Mouse (Mus musculus): Measurements from ENCODE around the gene Mecom. TPM values are rescaled to one million over a fixed set of nuclear protein-coding genes. Genes with fewer than 3 reads are reported as not detected.
A peak's percentile ranks its signal among the peaks of the same experiment; 100 is the strongest.

Mecom gene
- polyA plus RNA-seq, 1 experiment from 2014 or later: 38.7 TPM

DNA sequence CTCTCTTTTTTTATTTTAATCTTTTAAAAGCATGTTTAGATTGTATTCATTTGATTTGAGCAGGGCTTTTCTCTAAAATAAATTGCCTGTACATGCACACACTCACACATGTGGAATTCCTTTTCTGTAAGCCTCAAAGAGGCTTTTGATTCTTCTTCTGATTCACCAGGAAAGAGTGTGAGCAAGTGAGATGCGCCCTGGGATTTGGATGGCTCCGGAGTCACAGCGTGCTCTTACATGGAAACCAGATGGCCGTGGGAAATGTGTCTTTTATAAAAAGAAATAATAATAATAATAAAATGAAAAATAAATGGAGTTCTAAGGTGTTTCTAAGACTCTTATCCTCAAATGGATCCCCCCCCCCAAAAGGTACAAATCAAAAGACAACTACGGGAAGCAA is 349.6 kb downstream of the Mecom start:
- WGBS: 81% methylated on average over 5 of the region's 5 CpGs
- no peaks in the 10 kb centered on the region for H3K9me3 ChIP-seq (replicated peaks)
- H3K36me3 ChIP-seq: no peaks in the 10 kb centered on the region
- H3K4me1 ChIP-seq (replicated peaks): 0 out of 2 replicates have a peak, but pooled peaks cover 2% of the 10 kb centered on the region
- no peak overlapping the region for H3K27ac ChIP-seq (ENCODE audit: poor library complexity, severe bottlenecking)
- no peak for ATAC-seq (ENCODE audit: insufficient number of reproducible peaks, low FRiP score)
- H3K4me3 ChIP-seq: no peak overlapping the region
- H3K27me3 ChIP-seq (replicated peaks): no peaks in the 10 kb centered on the region
- H3K4me2 ChIP-seq: no peak overlapping the region
- no peak overlapping the region for H3K9ac ChIP-seq

- no peak for ATAC-seq (ENCODE audit: insufficient number of reproducible peaks, low FRiP score)
- Histone ChIP-seq H3K4me1 (replicated peaks) (peaks cover 6% of the 10 kb centered on the region), H3K36me3 (no peaks in the 10 kb centered on the region), H3K9ac (no peak overlapping the region), H3K27me3 (replicated peaks) (no peaks in the 10 kb centered on the region), H3K9me3 (replicated peaks) (no peaks in the 10 kb centered on the region), H3K4me3 (no peak overlapping the region), H3K4me2 (no peak overlapping the region), H3K27ac (ENCODE audit: poor library complexity, severe bottlenecking) (no peak overlapping the region)
- 87% methylated on average over 3 of the region's 3 CpGs for WGBS
Observed at GRCm38 (mm10) chr3:30195186-30195585, 352.6 kb downstream of the Mecom start.

- Histone ChIP-seq H3K36me3 (no peaks in the 10 kb centered on the region), H3K27ac (ENCODE audit: poor library complexity, severe bottlenecking) (no peak overlapping the region), H3K27me3 (replicated peaks) (no peaks in the 10 kb centered on the region), H3K4me3 (no peak overlapping the region), H3K4me1 (replicated peaks) (peaks cover 18% of the 10 kb centered on the region), H3K9ac (no peak overlapping the region), H3K4me2 (peak overlapping the region; percentile 28; the same call in 1 of the 2 replicates), H3K9me3 (replicated peaks) (no peaks in the 10 kb centered on the region)
- WGBS: 31% methylated on average over 12 of the region's 12 CpGs
- ATAC-seq (ENCODE audit: insufficient number of reproducible peaks, low FRiP score): no peak
Observed at GRCm38 (mm10) chr3:30192294-30193007, 355.4 kb downstream of the Mecom start.

- H3K9ac ChIP-seq: no peak overlapping the region
- peak overlapping the region; percentile 44; the same call in 1 of the 2 replicates for H3K27ac ChIP-seq (ENCODE audit: poor library complexity, severe bottlenecking)
- H3K4me1 ChIP-seq (replicated peaks): peaks cover 18% of the 10 kb centered on the region
- 67% methylated on average over 2 of the region's 2 CpGs for WGBS
- H3K9me3 ChIP-seq (replicated peaks): no peaks in the 10 kb centered on the region
- no peaks in the 10 kb centered on the region for H3K27me3 ChIP-seq (replicated peaks)
- H3K36me3 ChIP-seq: no peaks in the 10 kb centered on the region
- no peak overlapping the region for H3K4me2 ChIP-seq
- ATAC-seq (ENCODE audit: insufficient number of reproducible peaks, low FRiP score): no peak
- H3K4me3 ChIP-seq: no peak overlapping the region
Observed at GRCm38 (mm10) chr3:30189325-30189724, 358.5 kb downstream of the Mecom start.

- no peaks in the 10 kb centered on the region for H3K36me3 ChIP-seq
- peaks cover 18% of the 10 kb centered on the region for H3K4me1 ChIP-seq (replicated peaks)
- no peak overlapping the region for H3K9ac ChIP-seq
- no peak overlapping the region for H3K4me2 ChIP-seq
- H3K27ac ChIP-seq (ENCODE audit: poor library complexity, severe bottlenecking): peak overlapping the region; percentile 39
- ATAC-seq (ENCODE audit: insufficient number of reproducible peaks, low FRiP score): no peak
- no peak overlapping the region for H3K4me3 ChIP-seq
- no peaks in the 10 kb centered on the region for H3K9me3 ChIP-seq (replicated peaks)
- 50% methylated on average over 5 of the region's 5 CpGs for WGBS
- H3K27me3 ChIP-seq (replicated peaks): no peaks in the 10 kb centered on the region
Observed at GRCm38 (mm10) chr3:30187812-30188469, 359.9 kb downstream of the Mecom start.

- no peak for ATAC-seq (ENCODE audit: insufficient number of reproducible peaks, low FRiP score)
- H3K4me2 ChIP-seq: no peak overlapping the region
- H3K9me3 ChIP-seq (replicated peaks): no peaks in the 10 kb centered on the region
- no peak overlapping the region for H3K4me3 ChIP-seq
- no peak overlapping the region for H3K9ac ChIP-seq
- H3K27ac ChIP-seq (ENCODE audit: poor library complexity, severe bottlenecking): no peak overlapping the region
- H3K27me3 ChIP-seq (replicated peaks): no peaks in the 10 kb centered on the region
- 85% methylated on average over 8 of the region's 8 CpGs for WGBS
- no peaks in the 10 kb centered on the region for H3K36me3 ChIP-seq
- no peaks in the 10 kb centered on the region for H3K4me1 ChIP-seq (replicated peaks)
Observed at GRCm38 (mm10) chr3:30181807-30182481, 365.9 kb downstream of the Mecom start.

- no peak overlapping the region for H3K9ac ChIP-seq
- no peak for ATAC-seq (ENCODE audit: insufficient number of reproducible peaks, low FRiP score)
- no peak overlapping the region for H3K4me2 ChIP-seq
- H3K36me3 ChIP-seq: no peaks in the 10 kb centered on the region
- no peaks in the 10 kb centered on the region for H3K4me1 ChIP-seq (replicated peaks)
- WGBS: 75% methylated on average over 5 of the region's 5 CpGs
- no peak overlapping the region for H3K4me3 ChIP-seq
- no peaks in the 10 kb centered on the region for H3K27me3 ChIP-seq (replicated peaks)
- H3K9me3 ChIP-seq (replicated peaks): no peaks in the 10 kb centered on the region
- no peak overlapping the region for H3K27ac ChIP-seq (ENCODE audit: poor library complexity, severe bottlenecking)
Observed at GRCm38 (mm10) chr3:30176615-30177014, 371.2 kb downstream of the Mecom start.

DNA sequence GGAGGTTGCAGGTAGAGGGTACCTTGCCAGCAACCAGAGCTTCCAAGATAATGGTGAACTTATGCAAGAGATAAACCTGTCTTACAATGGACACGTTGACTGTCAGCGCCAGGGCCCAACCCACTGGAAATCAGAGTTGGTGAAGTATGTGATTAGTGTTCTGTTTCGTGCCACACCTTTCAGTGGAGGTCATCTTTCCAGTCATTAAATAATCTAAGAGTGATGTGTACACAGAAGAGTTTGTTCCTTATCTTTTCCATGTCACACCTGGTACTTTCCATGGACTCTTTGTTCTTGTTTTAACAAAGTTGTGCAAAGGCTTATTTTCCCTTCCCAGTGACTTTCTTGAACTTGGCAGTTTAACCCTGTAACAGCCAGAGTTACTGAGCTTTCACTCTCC is 374.0 kb downstream of the Mecom start:
- no peak overlapping the region for H3K4me3 ChIP-seq
- no peak overlapping the region for H3K9ac ChIP-seq
- 56% methylated on average over 3 of the region's 3 CpGs for WGBS
- no peak overlapping the region for H3K27ac ChIP-seq (ENCODE audit: poor library complexity, severe bottlenecking)
- no peak overlapping the region for H3K4me2 ChIP-seq
- H3K36me3 ChIP-seq: no peaks in the 10 kb centered on the region
- no peaks in the 10 kb centered on the region for H3K4me1 ChIP-seq (replicated peaks)
- no peaks in the 10 kb centered on the region for H3K27me3 ChIP-seq (replicated peaks)
- no peak for ATAC-seq (ENCODE audit: insufficient number of reproducible peaks, low FRiP score)
- no peaks in the 10 kb centered on the region for H3K9me3 ChIP-seq (replicated peaks)

GRCm38 (mm10) chr3:30168396-30169186 is 379.2 kb downstream of the Mecom start:
- Histone ChIP-seq H3K4me2 (no peak overlapping the region), H3K27ac (ENCODE audit: poor library complexity, severe bottlenecking) (no peak overlapping the region), H3K9me3 (replicated peaks) (no peaks in the 10 kb centered on the region), H3K27me3 (replicated peaks) (no peaks in the 10 kb centered on the region), H3K36me3 (no peaks in the 10 kb centered on the region), H3K9ac (no peak overlapping the region), H3K4me3 (no peak overlapping the region), H3K4me1 (replicated peaks) (no peaks in the 10 kb centered on the region)
- 83% methylated on average over 3 of the region's 3 CpGs for WGBS
- ATAC-seq (ENCODE audit: insufficient number of reproducible peaks, low FRiP score): no peak

GRCm38 (mm10) chr3:30167027-30167426 is 380.8 kb downstream of the Mecom start:
- no peak for ATAC-seq (ENCODE audit: insufficient number of reproducible peaks, low FRiP score)

DNA sequence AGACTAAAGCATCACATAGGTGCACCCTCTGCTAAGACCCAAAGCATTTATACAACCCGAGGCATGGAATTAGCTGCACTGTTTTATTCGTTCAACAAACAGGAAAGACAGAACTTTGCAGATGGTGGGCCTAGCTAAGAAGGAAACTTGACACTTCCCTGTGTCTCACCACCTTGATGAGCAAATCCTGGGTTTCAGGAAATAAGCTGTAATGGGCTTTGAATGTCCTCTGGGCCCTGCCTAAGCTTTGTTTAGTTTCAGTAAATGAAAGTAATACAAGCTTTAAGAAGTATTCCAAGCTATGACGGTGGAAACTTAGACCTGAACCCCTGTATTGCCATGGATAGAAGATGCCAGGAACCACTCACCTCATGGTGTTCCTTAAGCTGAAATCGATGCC is 383.0 kb downstream of the Mecom start:
- H3K9ac ChIP-seq: no peak overlapping the region
- no peak overlapping the region for H3K27ac ChIP-seq (ENCODE audit: poor library complexity, severe bottlenecking)
- H3K4me1 ChIP-seq (replicated peaks): peaks cover 14% of the 10 kb centered on the region; the same call in 1 of the 2 replicates
- H3K36me3 ChIP-seq: no peaks in the 10 kb centered on the region
- no peaks in the 10 kb centered on the region for H3K9me3 ChIP-seq (replicated peaks)
- no peak overlapping the region for H3K4me3 ChIP-seq
- WGBS: 66% methylated on average over 4 of the region's 4 CpGs
- H3K4me2 ChIP-seq: no peak overlapping the region
- H3K27me3 ChIP-seq (replicated peaks): no peaks in the 10 kb centered on the region
- ATAC-seq (ENCODE audit: insufficient number of reproducible peaks, low FRiP score): no peak

More at GRCm38 (mm10) chr3:30167027-30167426, 380.8 kb downstream of the Mecom start:
- Histone ChIP-seq H3K9ac (no peak overlapping the region), H3K4me3 (no peak overlapping the region), H3K4me2 (no peak overlapping the region), H3K27me3 (replicated peaks) (no peaks in the 10 kb centered on the region), H3K36me3 (no peaks in the 10 kb centered on the region), H3K9me3 (replicated peaks) (no peaks in the 10 kb centered on the region), H3K4me1 (replicated peaks) (0 out of 2 replicates have a peak, but pooled peaks cover 2% of the 10 kb centered on the region), H3K27ac (ENCODE audit: poor library complexity, severe bottlenecking) (no peak overlapping the region)
- WGBS: 84% methylated on average over 3 of the region's 3 CpGs
